Mouse (Mus musculus): ENCODE measurements around the gene Ywhag.

The Ywhag gene

GRCm38 (mm10) chr5:135910813-135911212, 23.6 kb downstream of the Ywhag start:
- no peak for DNase-seq

- DNase-seq: no peak
These were observed 24.8 kb downstream of the Ywhag start for GRCm38 (mm10) chr5:135909646-135910045.

- no peak for DNase-seq
These were observed 25.4 kb downstream of the Ywhag start for GRCm38 (mm10) chr5:135908989-135909388.

- DNase-seq: no peak
These were observed 26.2 kb downstream of the Ywhag start for GRCm38 (mm10) chr5:135908185-135908584.

- DNase-seq: no peak
These were observed 27.2 kb downstream of the Ywhag start for GRCm38 (mm10) chr5:135907256-135907655.

GRCm38 (mm10) chr5:135906846-135907245, 27.6 kb downstream of the Ywhag start:
- no peak for DNase-seq

- DNase-seq: no peak
These were observed 28.8 kb downstream of the Ywhag start for GRCm38 (mm10) chr5:135905320-135906225.

GRCm38 (mm10) chr5:135904259-135904658, 30.2 kb downstream of the Ywhag start:
- no peak for DNase-seq

GRCm38 (mm10) chr5:135903551-135904151, 30.8 kb downstream of the Ywhag start:
- DNase-seq: peak; percentile 54 to 83

- DNase-seq: no peak
These were observed 31.4 kb downstream of the Ywhag start for GRCm38 (mm10) chr5:135903058-135903457.

GRCm38 (mm10) chr5:135901354-135902095, 32.9 kb downstream of the Ywhag start:
- DNase-seq: no peak

GRCm38 (mm10) chr5:135900701-135901100, 33.7 kb downstream of the Ywhag start:
- DNase-seq: no peak

- DNase-seq: no peak
These were observed 34.6 kb downstream of the Ywhag start for GRCm38 (mm10) chr5:135899833-135900232.

GRCm38 (mm10) chr5:135898995-135899394, 35.4 kb downstream of the Ywhag start:
- DNase-seq: no peak

GRCm38 (mm10) chr5:135898028-135898427, 36.4 kb downstream of the Ywhag start:
- DNase-seq: peak in 1 of 2 experiments; percentile 33

GRCm38 (mm10) chr5:135894958-135895357, 39.5 kb downstream of the Ywhag start:
- no peak for DNase-seq

- DNase-seq: no peak
These were observed 41.6 kb downstream of the Ywhag start for GRCm38 (mm10) chr5:135892589-135893351.

GRCm38 (mm10) chr5:135890920-135891319, 43.5 kb downstream of the Ywhag start:
- no peak for DNase-seq

- no peak for DNase-seq
These were observed 44.1 kb downstream of the Ywhag start for GRCm38 (mm10) chr5:135890323-135890722.

GRCm38 (mm10) chr5:135888405-135889215, 45.8 kb downstream of the Ywhag start:
- DNase-seq: no peak

GRCm38 (mm10) chr5:135887675-135888102, 46.7 kb downstream of the Ywhag start, which contains the start of gene Hspb1:
Gene Hspb1, plus strand, starts transcription at chr5:135887919.
- peak; percentile 37 to 39 for DNase-seq

GRCm38 (mm10) chr5:135884641-135885040, 49.8 kb downstream of the Ywhag start:
- DNase-seq: no peak

All from spleen, adult 18-20 months (tissue).